ENCODE assay signal across 8 mouse cellular contexts in genomic region chr12:17709451-17709850, GRCm38 (mm10). TPM values are rescaled to one million over a fixed set of nuclear protein-coding genes. Genes with fewer than 3 reads are reported as not detected.
DNase-seq lines count a peak whose midpoint lies in the region; ATAC-seq and TF ChIP-seq lines count a peak whose summit lies in the region.

No protein-coding gene starts in this region.

- no peaks in the 10 kb centered on the region for H3K9me3 ChIP-seq in forebrain, embryonic 16.5 days (ENCODE audit: control insufficient read depth, low read length)
- no peaks in the 10 kb centered on the region for H3K9me3 ChIP-seq in liver, postnatal 0 days (ENCODE audit: low read length)

- H3K4me2 ChIP-seq in forebrain, embryonic 16.5 days (ENCODE audit: low read length) = no peak overlapping the region
- no peak overlapping the region for H3K4me2 ChIP-seq in liver, postnatal 0 days (ENCODE audit: low read depth, low read length)

- peak; percentile 66; the same call in 1 of the 2 replicates for ATAC-seq in forebrain, embryonic 16.5 days
- ATAC-seq in liver, postnatal 0 days = peak; percentile 59
- no peak for ATAC-seq in monocyte, adult 5-6 weeks (replicated peaks; ENCODE audit: insufficient number of reproducible peaks, low FRiP score, low TSS enrichment, poor library complexity, severe bottlenecking)

- TF ChIP-seq CTCF in spleen, adult 2 months (IDR thresholded peaks at IDR 0.05; ENCODE audit: extremely low read depth, insufficient read depth, insufficient read length, insufficient replicate concordance) = 0 out of 2 replicates have a peak, but pooled peaks have one; percentile 5
- peak; percentile 51 for TF ChIP-seq CTCF in liver, postnatal 0 days (IDR thresholded peaks at IDR 0.05; ENCODE audit: low read depth)

- H3K27me3 ChIP-seq in spleen, adult 2 months (ENCODE audit: control insufficient read depth, insufficient read depth, low read length) = no peaks in the 10 kb centered on the region
- H3K27me3 ChIP-seq in forebrain, embryonic 16.5 days (replicated peaks; ENCODE audit: control insufficient read depth, insufficient read depth, low read length) = no peaks in the 10 kb centered on the region
- H3K27me3 ChIP-seq in liver, postnatal 0 days (ENCODE audit: insufficient read depth, low read length) = no peaks in the 10 kb centered on the region

- no peak for TF ChIP-seq EP300 in liver, postnatal 0 days (IDR thresholded peaks at IDR 0.05; ENCODE audit: low read depth)

- H3K36me3 ChIP-seq in spleen, adult 2 months (ENCODE audit: control insufficient read depth, insufficient read depth, low read length) = no peaks in the 10 kb centered on the region
- H3K36me3 ChIP-seq in forebrain, embryonic 16.5 days (ENCODE audit: control insufficient read depth, insufficient read depth) = no peaks in the 10 kb centered on the region
- H3K36me3 ChIP-seq in liver, postnatal 0 days (replicated peaks; ENCODE audit: insufficient read depth, low read length) = no peaks in the 10 kb centered on the region

- H3K27ac ChIP-seq in spleen, adult 2 months (ENCODE audit: insufficient read depth, low read length) = no peak overlapping the region
- no peak overlapping the region for H3K27ac ChIP-seq in forebrain, embryonic 16.5 days (ENCODE audit: low read length)
- no peak overlapping the region for H3K27ac ChIP-seq in liver, postnatal 0 days (ENCODE audit: low read depth)

- H3K4me1 ChIP-seq in spleen, adult 2 months (ENCODE audit: control insufficient read depth, insufficient read depth, insufficient read length) = peaks cover 13% of the 10 kb centered on the region; the same call in 1 of the 2 replicates
- H3K4me1 ChIP-seq in forebrain, embryonic 16.5 days (replicated peaks; ENCODE audit: control insufficient read depth, insufficient read depth, low read length) = peaks cover 13% of the 10 kb centered on the region
- peaks cover 46% of the 10 kb centered on the region for H3K4me1 ChIP-seq in liver, postnatal 0 days (ENCODE audit: insufficient read depth)

- no peak overlapping the region for H3K9ac ChIP-seq in forebrain, embryonic 16.5 days (replicated peaks; ENCODE audit: low read depth, low read length)
- H3K9ac ChIP-seq in liver, postnatal 0 days (replicated peaks) = no peak overlapping the region

- no peak for DNase-seq in spleen, adult 2 months (ENCODE audit: low read depth in 1 of 2, low spot score in 2 of 2)
- DNase-seq in spleen, adult 18-20 months = no peak
- peak; percentile 45 for DNase-seq in liver, postnatal 0 days
- DNase-seq in layer of hippocampus, adult 18-20 months (ENCODE audit: low spot score in 2 of 2) = no peak
- no peak for DNase-seq in left cerebral cortex, adult 11 months (ENCODE audit: low spot score)
- DNase-seq in cerebellum, adult 8-10 months = no peak

- TF ChIP-seq POLR2A in spleen, adult 2 months (IDR thresholded peaks at IDR 0.05; ENCODE audit: low read depth, low read length) = no peak

- H3K4me3 ChIP-seq in spleen, adult 2 months (ENCODE audit: extremely low read depth, insufficient read depth, insufficient read length) = no peak overlapping the region
- H3K4me3 ChIP-seq in forebrain, embryonic 16.5 days (replicated peaks; ENCODE audit: low read length) = no peak overlapping the region
- H3K4me3 ChIP-seq in liver, postnatal 0 days (ENCODE audit: low read depth, low read length) = no peak overlapping the region

- WGBS in spleen, adult 2 months = 86% methylated on average over 4 of the region's 4 CpGs
- 10% methylated on average over 4 of the region's 4 CpGs for WGBS in forebrain, embryonic 16.5 days
- WGBS in liver, postnatal 0 days (ENCODE audit: insufficient replicate concordance) = 53% methylated on average over 4 of the region's 4 CpGs

RNA-seq across cellular contexts. Expression of gene Hpcal1, which starts 18.8 kb away (rescaled TPM):
- 76.2 and 81.8 TPM in 2 replicates for polyA plus RNA-seq in spleen, adult 2 months (2012; rRNA removed)
- polyA plus RNA-seq in forebrain, embryonic 16.5 days (2015; fragmentation: Nextera tagmentation; extraction: Ambion mirVana) = 34.6 and 47.1 TPM in 2 replicates
- 18.6 and 20.8 TPM in 2 replicates for polyA plus RNA-seq in liver, postnatal 0 days (2015; fragmentation: Nextera tagmentation; extraction: Ambion mirVana)
- total RNA-seq in monocyte, adult 5-6 weeks (2017) = 30.2 to 51.8 TPM (median 42.3 TPM) in 3 replicates
- 10 to 100 TPM; 68.1 to 78.0 TPM for total RNA-seq in layer of hippocampus, adult 18-20 months (2021)
